Mouse (Mus musculus): ENCODE measurements around the gene Rnase13.

GRCm38 (mm10) chr14:51906102-51906501 lies 16.5 kb downstream of the Rnase13 start:
- TF ChIP-seq CTCF (IDR thresholded peaks at IDR 0.05; ENCODE audit: control insufficient read depth, insufficient read depth, insufficient read length) (no peak), MYOG (IDR thresholded peaks at IDR 0.05; ENCODE audit: control insufficient read depth, extremely low read depth, insufficient read length) (no peak)

All from C2C12 (cell line).